Mouse (Mus musculus): Measurements from ENCODE around the gene Hcn2. TPM values are rescaled to one million over a fixed set of nuclear protein-coding genes. Genes with fewer than 3 reads are reported as not detected.

Gene Hcn2
- polyA plus RNA-seq, 1 experiment from 2014 or later = 0.28 TPM

DNA sequence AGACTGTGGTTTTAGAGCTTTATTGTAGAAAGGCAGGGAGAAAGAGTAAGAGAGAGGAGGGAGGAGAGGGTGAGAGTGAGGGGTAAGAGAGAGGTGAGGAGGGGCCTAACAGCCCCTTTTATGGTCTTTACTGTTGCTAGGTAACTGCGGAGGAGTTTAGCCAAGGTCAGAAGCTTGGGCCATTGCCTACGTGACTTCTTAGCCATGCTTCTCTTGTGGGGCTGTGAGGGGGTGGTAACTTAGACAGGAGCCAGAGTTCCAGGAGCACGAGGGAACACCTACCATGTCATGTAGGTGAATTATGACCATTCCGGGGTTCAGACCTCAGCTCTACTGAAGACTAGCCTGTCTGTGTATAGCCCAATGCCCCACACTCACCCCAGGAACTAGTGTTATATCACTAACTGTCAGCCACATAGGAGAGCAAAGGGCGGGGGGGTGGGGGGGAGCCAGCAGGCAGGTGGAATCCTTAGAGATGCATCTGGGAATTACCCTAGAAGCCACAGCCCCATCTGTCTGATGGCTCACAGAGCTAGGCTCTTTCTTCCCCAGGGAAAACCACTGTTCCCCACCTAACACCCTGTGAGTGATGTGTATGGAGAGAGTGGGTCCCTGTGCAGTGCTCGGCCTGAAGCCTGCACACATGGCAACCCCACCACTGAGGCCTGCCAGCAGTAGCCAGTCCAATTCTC lies 44.9 kb upstream of the Hcn2 start:
- 0 out of 2 replicates have a peak, but pooled peaks cover 2% of the 10 kb centered on the region for H3K36me3 ChIP-seq (ENCODE audit: insufficient read depth, low read length)
- WGBS = 28% methylated on average over 6 of the region's 6 CpGs
- H3K4me3 ChIP-seq (replicated peaks; ENCODE audit: low read depth, low read length) = no peak overlapping the region
- H3K27ac ChIP-seq = peak overlapping the region; percentile 70
- peak; percentile 39 for DNase-seq (ENCODE audit: low spot score)
- H3K4me2 ChIP-seq (ENCODE audit: low read length) = peak overlapping the region; percentile 81
- H3K4me1 ChIP-seq (replicated peaks; ENCODE audit: insufficient read depth, low read length) = peaks cover 17% of the 10 kb centered on the region
- no peaks in the 10 kb centered on the region for H3K27me3 ChIP-seq (ENCODE audit: insufficient read depth, low read length)
- H3K9ac ChIP-seq (ENCODE audit: low read depth, low read length) = no peak overlapping the region
- 0 out of 2 replicates have a peak, but pooled peaks have one; percentile 2 for ATAC-seq (replicated peaks; ENCODE audit: low FRiP score, low read depth)
- TF ChIP-seq CTCF (IDR thresholded peaks at IDR 0.05; ENCODE audit: low read depth) = no peak
- H3K9me3 ChIP-seq (replicated peaks; ENCODE audit: low read length) = no peaks in the 10 kb centered on the region

GRCm38 (mm10) chr10:79672088-79672455 lies 44.4 kb upstream of the Hcn2 start:
- Histone ChIP-seq H3K36me3 (ENCODE audit: insufficient read depth, low read length) (0 out of 2 replicates have a peak, but pooled peaks cover 2% of the 10 kb centered on the region), H3K9me3 (replicated peaks; ENCODE audit: low read length) (no peaks in the 10 kb centered on the region), H3K9ac (ENCODE audit: low read depth, low read length) (no peak overlapping the region), H3K4me1 (replicated peaks; ENCODE audit: insufficient read depth, low read length) (peaks cover 17% of the 10 kb centered on the region), H3K4me3 (replicated peaks; ENCODE audit: low read depth, low read length) (no peak overlapping the region), H3K27ac (peak overlapping the region; percentile 50), H3K27me3 (ENCODE audit: insufficient read depth, low read length) (no peaks in the 10 kb centered on the region), H3K4me2 (ENCODE audit: low read length) (no peak overlapping the region)
- DNase-seq (ENCODE audit: low spot score) (peak; percentile 40), ATAC-seq (replicated peaks; ENCODE audit: low FRiP score, low read depth) (0 out of 2 replicates have a peak, but pooled peaks have one; percentile 5)
- WGBS = 42% methylated on average over 3 of the region's 3 CpGs
- TF ChIP-seq CTCF (IDR thresholded peaks at IDR 0.05; ENCODE audit: low read depth) = peak; percentile 43; the same call in 1 of the 2 replicates

DNA sequence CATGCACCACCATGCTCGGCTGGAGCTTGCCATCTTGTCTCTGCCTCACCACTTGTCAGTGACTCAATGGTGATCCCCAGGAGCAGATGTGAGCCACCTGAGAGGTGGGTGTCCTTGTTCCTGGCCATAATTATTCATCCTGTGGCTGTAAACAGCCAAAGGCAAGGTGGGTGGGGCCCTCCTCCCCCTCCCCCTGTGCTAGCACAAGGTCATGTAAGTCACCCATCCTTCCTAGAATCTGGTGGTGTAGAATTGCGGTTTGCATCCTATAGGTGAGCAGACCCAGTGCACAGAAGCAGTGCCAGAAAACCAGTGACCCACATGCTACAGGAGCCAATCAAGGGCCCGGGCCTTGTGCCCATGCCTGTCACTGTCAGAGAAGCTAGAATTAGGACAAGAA lies 43.4 kb upstream of the Hcn2 start:
- DNase-seq (ENCODE audit: low spot score) = no peak
- H3K27me3 ChIP-seq (ENCODE audit: insufficient read depth, low read length) = no peaks in the 10 kb centered on the region
- 0 out of 2 replicates have a peak, but pooled peaks cover 2% of the 10 kb centered on the region for H3K36me3 ChIP-seq (ENCODE audit: insufficient read depth, low read length)
- H3K4me1 ChIP-seq (replicated peaks; ENCODE audit: insufficient read depth, low read length) = peaks cover 17% of the 10 kb centered on the region
- no peak for TF ChIP-seq CTCF (IDR thresholded peaks at IDR 0.05; ENCODE audit: low read depth)
- no peaks in the 10 kb centered on the region for H3K9me3 ChIP-seq (replicated peaks; ENCODE audit: low read length)
- H3K4me3 ChIP-seq (replicated peaks; ENCODE audit: low read depth, low read length) = no peak overlapping the region
- no peak overlapping the region for H3K9ac ChIP-seq (ENCODE audit: low read depth, low read length)
- H3K4me2 ChIP-seq (ENCODE audit: low read length) = no peak overlapping the region
- H3K27ac ChIP-seq = no peak overlapping the region
- ATAC-seq (replicated peaks; ENCODE audit: low FRiP score, low read depth) = no peak
- WGBS = 95% methylated on average over 3 of the region's 3 CpGs

DNA sequence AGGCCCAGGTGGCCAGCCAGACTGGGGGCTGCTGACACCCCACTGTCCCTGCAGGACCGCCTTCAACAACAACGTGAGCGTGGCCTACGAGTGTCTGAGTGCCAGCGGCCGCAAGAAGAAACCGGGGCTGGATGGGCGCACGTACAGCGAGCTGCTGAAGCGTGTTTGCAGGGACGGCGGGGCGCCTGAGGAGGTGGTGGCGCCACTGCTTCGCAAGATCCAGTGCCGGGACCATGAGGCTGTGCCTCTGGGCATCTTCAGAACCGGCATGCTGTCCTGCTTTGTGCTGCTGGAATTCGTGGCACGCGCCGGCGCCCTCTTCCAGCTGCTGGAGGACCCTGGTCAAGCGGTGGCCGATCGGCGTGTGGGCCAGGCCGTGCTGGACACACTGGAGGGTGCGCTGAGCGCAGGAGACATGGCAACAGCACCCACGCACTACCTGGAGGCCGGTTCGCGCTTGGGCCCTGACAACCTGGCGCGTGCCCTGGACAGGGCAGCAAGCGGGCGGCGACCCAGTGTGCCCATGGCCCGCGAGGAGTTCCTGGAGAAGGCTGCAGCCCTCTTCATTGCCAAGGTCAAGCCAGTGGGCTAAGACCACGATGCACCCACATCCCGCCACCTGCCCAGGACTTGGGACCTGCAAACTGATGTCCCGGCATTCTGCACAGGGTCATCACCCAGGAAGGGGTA lies 40.9 kb upstream of the Hcn2 start:
- H3K9me3 ChIP-seq (replicated peaks; ENCODE audit: low read length) = no peaks in the 10 kb centered on the region
- H3K36me3 ChIP-seq (ENCODE audit: insufficient read depth, low read length) = 0 out of 2 replicates have a peak, but pooled peaks cover 2% of the 10 kb centered on the region
- ATAC-seq (replicated peaks; ENCODE audit: low FRiP score, low read depth) (no peak; the same call in 1 of the 2 replicates), DNase-seq (ENCODE audit: low spot score) (no peak)
- no peak overlapping the region for H3K9ac ChIP-seq (ENCODE audit: low read depth, low read length)
- no peak overlapping the region for H3K27ac ChIP-seq
- 65% methylated on average over 44 of the region's 44 CpGs for WGBS
- no peak overlapping the region for H3K4me2 ChIP-seq (ENCODE audit: low read length)
- no peak for TF ChIP-seq CTCF (IDR thresholded peaks at IDR 0.05; ENCODE audit: low read depth)
- H3K4me3 ChIP-seq (replicated peaks; ENCODE audit: low read depth, low read length) = no peak overlapping the region
- H3K27me3 ChIP-seq (ENCODE audit: insufficient read depth, low read length) = no peaks in the 10 kb centered on the region
- H3K4me1 ChIP-seq (replicated peaks; ENCODE audit: insufficient read depth, low read length) = peaks cover 10% of the 10 kb centered on the region

DNA sequence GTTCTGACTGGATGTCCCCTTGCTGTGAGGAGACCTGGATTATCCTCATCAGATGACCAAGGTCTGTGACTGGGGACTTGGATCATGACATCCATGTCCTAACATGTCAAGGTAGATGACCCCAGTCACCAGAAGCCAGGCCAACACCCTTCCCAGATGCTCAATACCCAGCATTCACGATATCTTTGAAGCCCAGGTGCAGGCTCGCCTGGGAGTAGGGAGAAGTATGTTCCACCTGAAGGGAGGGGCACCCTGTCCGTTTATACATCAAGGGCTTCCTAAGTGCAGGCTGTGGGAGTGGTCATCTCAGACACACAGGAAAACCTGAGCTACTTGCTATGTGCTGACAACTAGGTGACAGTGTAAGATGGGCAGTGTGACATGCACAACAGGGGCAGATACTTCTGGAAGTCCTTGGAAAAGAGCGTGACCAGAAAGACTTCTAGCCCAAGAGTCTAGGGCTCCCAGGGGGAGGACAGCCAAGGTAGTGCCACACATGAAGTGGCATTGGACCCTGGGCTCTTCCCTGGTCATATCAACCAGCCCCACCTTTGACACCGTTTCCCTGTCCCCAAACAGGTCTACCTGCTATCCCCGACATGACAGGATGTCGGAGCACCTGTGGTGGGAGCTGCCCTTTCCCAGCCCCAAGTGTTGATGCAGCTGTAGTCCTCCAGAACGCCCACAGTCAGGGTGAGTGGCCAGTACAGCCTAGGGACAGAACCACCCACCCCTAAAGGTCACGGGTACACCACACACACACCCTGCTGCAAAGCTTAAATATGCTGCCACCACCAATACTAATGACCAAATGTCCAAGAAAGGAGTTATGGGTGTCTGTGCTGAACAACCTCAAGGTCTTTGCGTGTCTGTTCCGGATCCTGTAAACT lies 35.6 kb upstream of the Hcn2 start:
- peak overlapping the region; percentile 79 for H3K27ac ChIP-seq
- peak overlapping the region; percentile 80 for H3K4me3 ChIP-seq (replicated peaks; ENCODE audit: low read depth, low read length)
- no peaks in the 10 kb centered on the region for H3K27me3 ChIP-seq (ENCODE audit: insufficient read depth, low read length)
- 29% methylated on average over 11 of the region's 11 CpGs for WGBS
- H3K9ac ChIP-seq (ENCODE audit: low read depth, low read length) = peak overlapping the region; percentile 35; the same call in 1 of the 2 replicates
- DNase-seq (ENCODE audit: low spot score) = no peak
- peak; percentile 15 for ATAC-seq (replicated peaks; ENCODE audit: low FRiP score, low read depth)
- peak overlapping the region; percentile 67 for H3K4me2 ChIP-seq (ENCODE audit: low read length)
- peaks cover 5% of the 10 kb centered on the region; the same call in 1 of the 2 replicates for H3K4me1 ChIP-seq (replicated peaks; ENCODE audit: insufficient read depth, low read length)
- peaks cover 16% of the 10 kb centered on the region; the same call in 1 of the 2 replicates for H3K36me3 ChIP-seq (ENCODE audit: insufficient read depth, low read length)
- TF ChIP-seq CTCF (IDR thresholded peaks at IDR 0.05; ENCODE audit: low read depth) = no peak
- no peaks in the 10 kb centered on the region for H3K9me3 ChIP-seq (replicated peaks; ENCODE audit: low read length)

Data from kidney, postnatal 0 days (tissue).